Mouse (Mus musculus) intestine, embryonic 15.5 days (tissue): ENCODE results near the gene Padi3. TPM values are rescaled to one million over a fixed set of nuclear protein-coding genes. Genes with fewer than 3 reads are reported as not detected.
A peak's percentile ranks its signal among the peaks of the same experiment; 100 is the strongest.

ENCODE experiments used
- ATAC-seq: fragments of 200-750 bp; cut with Nextera tagmentation; 2 replicates; pipeline ENCODE4 v1.8.0; 2017; ENCODE audit warnings: moderate TSS enrichment, moderate library complexity
- H3K27ac ChIP-seq: fragments of 300-500 bp; sonication (generic); 2 replicates; pipeline ENCODE4 v1.5.1; 2015; ENCODE audit warnings: mild to moderate bottlenecking, inconsistent platforms
- H3K27me3 ChIP-seq: fragments of 300-500 bp; sonication (generic); replicated peaks from 2 replicates; pipeline ENCODE4 v1.6.1; 2015; ENCODE audit warnings: inconsistent platforms
- H3K36me3 ChIP-seq: fragments of 300-500 bp; sonication (generic); 2 replicates; pipeline ENCODE4 v1.6.1; 2015; ENCODE audit warnings: inconsistent platforms
- H3K4me1 ChIP-seq: fragments of 300-500 bp; sonication (generic); replicated peaks from 2 replicates; pipeline ENCODE4 v1.6.1; 2015; ENCODE audit warnings: inconsistent platforms
- H3K4me2 ChIP-seq: fragments of 300-500 bp; sonication (generic); replicated peaks from 2 replicates; pipeline ENCODE4 v1.6.1; 2015; ENCODE audit warnings: mild to moderate bottlenecking, inconsistent platforms
- H3K4me3 ChIP-seq: fragments of 300-500 bp; sonication (generic); replicated peaks from 2 replicates; pipeline ENCODE4 v1.5.1; 2015; ENCODE audit warnings: inconsistent platforms
- H3K9ac ChIP-seq: fragments of 300-500 bp; sonication (generic); 2 replicates; pipeline ENCODE4 v1.6.1; 2015; ENCODE audit warnings: inconsistent platforms
- H3K9me3 ChIP-seq: fragments of 300-500 bp; sonication (generic); 2 replicates; pipeline ENCODE4 v1.6.1; 2016; ENCODE audit warnings: inconsistent platforms
- WGBS: fragments of 180-500 bp; shearing (Covaris S2); methylation state at CpG from one replicate; pipeline ENCODE4 v1.1.7; 2015; 5-methylcytosine and 5-hydroxymethylcytosine counted together
- polyA plus RNA-seq: library from polyadenylated mRNA; unstranded; fragments of >200 nt; fragmentation: Nextera tagmentation; extraction: Ambion mirVana; gene quantifications from 2 replicates; pipeline ENCODE4 v1.2.1, GENCODE M21; 2015

Gene Padi3
- polyA plus RNA-seq, 1 experiment from 2014 or later: 0.40 TPM

GRCm38 (mm10) chr4:140774025-140774800 is 36.2 kb downstream of the Padi3 start, which contains the start of gene Padi4:
Gene Padi4, minus strand, starts transcription at chr4:140774236.
- peaks cover 13% of the 10 kb centered on the region; the same call in 1 of the 2 replicates for H3K4me1 ChIP-seq
- H3K9me3 ChIP-seq: no peaks in the 10 kb centered on the region
- H3K27me3 ChIP-seq: no peaks in the 10 kb centered on the region
- no peak for ATAC-seq
- no peak within 1 kb of the TSS for H3K9ac ChIP-seq
- H3K4me3 ChIP-seq: no peak within 1 kb of the TSS
- 84% methylated on average over 21 of the region's 21 CpGs for WGBS
- no peak within 1 kb of the TSS for H3K4me2 ChIP-seq
- no peak within 1 kb of the TSS for H3K27ac ChIP-seq
- H3K36me3 ChIP-seq: no peaks in the 10 kb centered on the region

- ATAC-seq: peak; percentile 46
- Histone ChIP-seq H3K9me3 (no peaks in the 10 kb centered on the region), H3K27me3 (no peaks in the 10 kb centered on the region), H3K4me3 (no peak overlapping the region), H3K4me1 (peaks cover 13% of the 10 kb centered on the region; the same call in 1 of the 2 replicates), H3K36me3 (no peaks in the 10 kb centered on the region), H3K9ac (no peak overlapping the region), H3K4me2 (no peak overlapping the region), H3K27ac (no peak overlapping the region)
- WGBS: 21% methylated on average over 4 of the region's 4 CpGs
Observed at GRCm38 (mm10) chr4:140771091-140771490, 39.4 kb downstream of the Padi3 start.

GRCm38 (mm10) chr4:140770433-140770832 is 40.0 kb downstream of the Padi3 start:
- Histone ChIP-seq H3K36me3 (no peaks in the 10 kb centered on the region), H3K27me3 (no peaks in the 10 kb centered on the region), H3K4me1 (peaks cover 13% of the 10 kb centered on the region; the same call in 1 of the 2 replicates), H3K4me2 (peak overlapping the region; percentile 62), H3K9me3 (no peaks in the 10 kb centered on the region), H3K9ac (peak overlapping the region; percentile 32; the same call in 1 of the 2 replicates), H3K4me3 (peak overlapping the region; percentile 32), H3K27ac (peak overlapping the region; percentile 32)
- peak; percentile 64 for ATAC-seq
- WGBS: 8% methylated on average over 13 of the region's 13 CpGs

GRCm38 (mm10) chr4:140768973-140769372 is 41.5 kb downstream of the Padi3 start:
- 79% methylated on average over 5 of the region's 5 CpGs for WGBS
- Histone ChIP-seq H3K4me2 (no peak overlapping the region), H3K27ac (no peak overlapping the region), H3K9ac (no peak overlapping the region), H3K36me3 (no peaks in the 10 kb centered on the region), H3K9me3 (no peaks in the 10 kb centered on the region), H3K4me3 (no peak overlapping the region), H3K27me3 (no peaks in the 10 kb centered on the region), H3K4me1 (peaks cover 13% of the 10 kb centered on the region; the same call in 1 of the 2 replicates)
- no peak for ATAC-seq

DNA sequence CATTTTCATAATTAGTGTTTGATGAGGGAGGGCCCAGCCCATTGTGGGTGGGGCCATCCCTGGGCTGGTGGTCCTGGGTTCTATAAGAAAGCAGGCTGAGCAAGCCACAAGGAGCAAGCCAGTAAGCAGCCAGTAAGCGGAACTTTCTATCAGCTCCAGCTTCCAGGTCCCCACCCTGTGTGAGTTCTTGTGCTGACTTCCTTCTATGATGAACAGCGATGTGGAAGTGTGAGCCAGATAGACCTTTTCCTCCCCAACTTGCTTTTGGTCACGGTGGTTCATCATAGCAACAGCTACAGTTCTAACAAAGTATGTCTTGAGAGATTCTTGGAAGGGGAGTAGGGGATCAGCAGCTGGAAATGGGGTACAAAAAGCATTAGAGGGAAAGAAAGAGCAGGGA is 44.5 kb downstream of the Padi3 start:
- WGBS: 76% methylated on average over 3 of the region's 3 CpGs
- H3K4me3 ChIP-seq: no peak overlapping the region
- peaks cover 8% of the 10 kb centered on the region; the same call in 1 of the 2 replicates for H3K4me1 ChIP-seq
- 0 out of 2 replicates have a peak, but pooled peaks cover 3% of the 10 kb centered on the region for H3K27me3 ChIP-seq
- no peak overlapping the region for H3K4me2 ChIP-seq
- no peak overlapping the region for H3K9ac ChIP-seq
- ATAC-seq: no peak
- no peaks in the 10 kb centered on the region for H3K36me3 ChIP-seq
- no peaks in the 10 kb centered on the region for H3K9me3 ChIP-seq
- no peak overlapping the region for H3K27ac ChIP-seq

GRCm38 (mm10) chr4:140763158-140763557 is 47.3 kb downstream of the Padi3 start:
- Histone ChIP-seq H3K4me2 (no peak overlapping the region), H3K27me3 (0 out of 2 replicates have a peak, but pooled peaks cover 3% of the 10 kb centered on the region), H3K4me1 (no peaks in the 10 kb centered on the region), H3K36me3 (no peaks in the 10 kb centered on the region), H3K27ac (no peak overlapping the region), H3K4me3 (no peak overlapping the region), H3K9ac (no peak overlapping the region), H3K9me3 (no peaks in the 10 kb centered on the region)
- ATAC-seq: peak; percentile 55
- WGBS: 21% methylated on average over 9 of the region's 9 CpGs

DNA sequence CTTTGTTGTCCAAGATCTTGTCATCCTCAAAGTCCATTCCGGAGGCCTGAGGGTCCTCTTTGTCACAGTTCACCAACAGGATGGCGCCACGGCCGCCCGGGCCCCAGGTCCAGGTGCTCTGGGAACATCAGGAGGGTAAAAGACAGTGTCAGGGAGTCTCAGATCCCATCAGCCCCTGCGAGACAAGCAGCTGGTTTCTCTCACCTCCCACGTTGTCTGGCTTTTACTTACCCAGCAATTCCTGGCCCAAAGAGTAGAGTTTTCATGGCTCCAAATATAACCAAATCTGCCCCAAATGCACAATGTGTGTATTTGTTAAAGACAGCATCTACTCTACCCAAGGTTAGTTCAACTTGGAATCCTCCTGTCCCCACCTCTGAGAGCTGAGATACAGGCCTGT is 48.8 kb downstream of the Padi3 start:
- H3K27me3 ChIP-seq: 0 out of 2 replicates have a peak, but pooled peaks cover 3% of the 10 kb centered on the region
- no peak overlapping the region for H3K9ac ChIP-seq
- H3K27ac ChIP-seq: no peak overlapping the region
- no peaks in the 10 kb centered on the region; the same call in 1 of the 2 replicates for H3K4me1 ChIP-seq
- H3K9me3 ChIP-seq: no peaks in the 10 kb centered on the region
- 79% methylated on average over 7 of the region's 7 CpGs for WGBS
- no peak for ATAC-seq
- no peaks in the 10 kb centered on the region for H3K36me3 ChIP-seq
- no peak overlapping the region for H3K4me2 ChIP-seq
- no peak overlapping the region for H3K4me3 ChIP-seq

DNA sequence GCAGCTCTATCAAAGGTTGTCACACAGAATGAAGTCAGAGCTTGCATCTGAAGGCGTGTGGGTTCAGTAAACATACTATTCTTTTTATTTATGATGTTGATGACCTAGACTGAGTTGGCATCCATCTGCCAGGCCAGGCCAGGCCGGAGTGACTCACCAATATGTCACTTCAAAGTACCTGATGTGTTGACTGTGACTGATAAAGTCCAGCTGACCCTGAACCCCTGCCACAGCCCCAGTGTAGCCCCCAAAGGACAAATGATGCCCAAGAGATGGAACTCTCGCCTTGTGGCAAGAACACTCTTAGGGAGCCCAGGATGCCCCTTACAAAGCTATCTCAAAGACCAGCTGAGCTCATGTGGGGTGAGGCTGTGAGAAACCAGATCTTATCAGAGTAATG is 54.6 kb downstream of the Padi3 start:
- peaks cover 4% of the 10 kb centered on the region; the same call in 1 of the 2 replicates for H3K4me1 ChIP-seq
- no peaks in the 10 kb centered on the region for H3K36me3 ChIP-seq
- H3K9ac ChIP-seq: no peak overlapping the region
- no peaks in the 10 kb centered on the region for H3K27me3 ChIP-seq
- no peaks in the 10 kb centered on the region for H3K9me3 ChIP-seq
- H3K4me2 ChIP-seq: no peak overlapping the region
- 80% methylated on average over 3 of the region's 3 CpGs for WGBS
- H3K4me3 ChIP-seq: no peak overlapping the region
- no peak overlapping the region for H3K27ac ChIP-seq
- no peak for ATAC-seq

DNA sequence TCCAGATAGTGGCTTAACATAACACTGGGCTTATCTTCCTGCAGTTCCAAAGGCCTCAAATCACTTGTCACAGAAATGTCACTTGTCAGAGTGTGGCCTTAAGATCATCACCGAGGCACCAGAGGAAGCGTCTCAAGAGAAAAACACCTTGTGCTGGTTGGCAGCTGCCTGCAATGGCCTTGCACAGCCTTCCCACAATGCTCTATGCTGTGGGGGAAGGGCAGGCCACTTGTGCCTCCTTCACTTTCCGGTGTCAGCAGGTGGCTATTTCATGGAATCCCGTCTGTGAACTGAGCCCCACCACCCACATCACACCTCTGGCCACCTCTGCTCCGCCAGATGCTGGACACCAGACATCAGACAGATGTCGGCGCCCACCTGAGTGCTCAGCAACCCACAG is 57.1 kb downstream of the Padi3 start:
- Histone ChIP-seq H3K4me1 (peaks cover 11% of the 10 kb centered on the region; the same call in 1 of the 2 replicates), H3K36me3 (no peaks in the 10 kb centered on the region), H3K9me3 (no peaks in the 10 kb centered on the region), H3K27ac (no peak overlapping the region), H3K9ac (no peak overlapping the region), H3K27me3 (no peaks in the 10 kb centered on the region), H3K4me2 (no peak overlapping the region), H3K4me3 (no peak overlapping the region)
- no peak for ATAC-seq
- WGBS: 55% methylated on average over 7 of the region's 7 CpGs

GRCm38 (mm10) chr4:140750328-140750727 is 60.1 kb downstream of the Padi3 start:
- H3K4me1 ChIP-seq: peaks cover 20% of the 10 kb centered on the region
- ATAC-seq: peak; percentile 83
- no peaks in the 10 kb centered on the region for H3K9me3 ChIP-seq
- no peaks in the 10 kb centered on the region for H3K27me3 ChIP-seq
- peak overlapping the region; percentile 59 for H3K4me2 ChIP-seq
- 0 out of 2 replicates have a peak overlapping the region, but pooled peaks have one; percentile 5 for H3K9ac ChIP-seq
- 7% methylated on average over 19 of the region's 19 CpGs for WGBS
- H3K4me3 ChIP-seq: peak overlapping the region; percentile 22; the same call in 1 of the 2 replicates
- H3K36me3 ChIP-seq: no peaks in the 10 kb centered on the region
- H3K27ac ChIP-seq: no peak overlapping the region

DNA sequence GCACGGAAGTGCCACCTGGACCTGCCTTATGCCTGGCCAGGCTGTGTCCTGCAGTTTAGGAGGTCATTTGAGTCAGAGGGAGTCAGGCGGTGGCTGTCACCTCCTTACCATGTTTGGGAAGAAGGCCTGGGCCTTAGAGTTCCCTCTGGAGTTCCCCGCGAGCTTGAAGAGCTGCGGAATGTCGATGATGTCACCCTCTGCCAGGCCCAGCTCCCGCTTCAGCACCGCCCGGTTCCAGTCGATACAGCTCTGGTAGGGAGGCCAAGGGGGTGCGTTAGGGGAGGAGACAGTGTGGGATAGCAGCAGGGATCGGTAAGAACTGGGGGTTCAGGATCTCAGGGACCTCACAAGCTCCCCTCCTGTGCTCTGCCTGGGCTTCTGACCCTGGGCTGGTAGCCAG is 62.5 kb downstream of the Padi3 start:
- Histone ChIP-seq H3K4me3 (no peak overlapping the region), H3K4me2 (peak overlapping the region; percentile 28), H3K36me3 (no peaks in the 10 kb centered on the region), H3K27ac (no peak overlapping the region; the same call in 1 of the 2 replicates), H3K4me1 (peaks cover 16% of the 10 kb centered on the region), H3K9ac (no peak overlapping the region), H3K27me3 (no peaks in the 10 kb centered on the region), H3K9me3 (no peaks in the 10 kb centered on the region)
- ATAC-seq: peak; percentile 55
- WGBS: 15% methylated on average over 12 of the region's 12 CpGs

DNA sequence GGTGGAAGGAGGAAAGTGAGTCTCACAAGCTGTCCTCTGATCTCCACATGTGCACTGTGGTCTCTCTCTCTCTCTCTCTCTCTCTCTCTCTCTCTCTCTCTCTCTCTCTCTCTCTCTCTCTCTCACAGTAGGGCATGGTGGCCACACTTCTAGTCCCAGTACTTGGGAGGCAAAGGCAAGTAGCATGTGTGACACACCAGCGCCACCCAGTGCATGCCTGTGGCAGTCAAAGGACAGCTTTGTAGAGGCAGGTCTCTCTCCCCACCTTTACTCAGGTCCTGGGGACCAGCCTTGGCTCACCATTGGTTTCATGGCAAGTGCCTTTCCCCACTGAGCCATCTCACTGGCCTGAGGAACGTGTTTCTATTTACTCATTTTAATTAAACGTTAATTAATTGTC is 65.8 kb downstream of the Padi3 start:
- no peaks in the 10 kb centered on the region for H3K9me3 ChIP-seq
- H3K9ac ChIP-seq: no peak overlapping the region
- no peak overlapping the region for H3K27ac ChIP-seq
- no peak overlapping the region for H3K4me3 ChIP-seq
- no peaks in the 10 kb centered on the region for H3K27me3 ChIP-seq
- no peak overlapping the region for H3K4me2 ChIP-seq
- WGBS: 15% methylated on average over 3 of the region's 3 CpGs
- no peak for ATAC-seq
- H3K4me1 ChIP-seq: peaks cover 12% of the 10 kb centered on the region
- H3K36me3 ChIP-seq: no peaks in the 10 kb centered on the region
